Mouse (Mus musculus): ENCODE measurements around the gene Gphn.

Gphn gene

GRCm38 (mm10) chr12:78717783-78718182 is 491.6 kb downstream of the Gphn start:
- no peak for DNase-seq (ENCODE audit: low read depth, low spot score)

- no peak for DNase-seq (ENCODE audit: low read depth, low spot score)
Measured at GRCm38 (mm10) chr12:78727723-78728122, 501.5 kb downstream of the Gphn start.
